Comparison of ENCODE assay signal across 17 mouse cellular contexts in the genomic region with DNA sequence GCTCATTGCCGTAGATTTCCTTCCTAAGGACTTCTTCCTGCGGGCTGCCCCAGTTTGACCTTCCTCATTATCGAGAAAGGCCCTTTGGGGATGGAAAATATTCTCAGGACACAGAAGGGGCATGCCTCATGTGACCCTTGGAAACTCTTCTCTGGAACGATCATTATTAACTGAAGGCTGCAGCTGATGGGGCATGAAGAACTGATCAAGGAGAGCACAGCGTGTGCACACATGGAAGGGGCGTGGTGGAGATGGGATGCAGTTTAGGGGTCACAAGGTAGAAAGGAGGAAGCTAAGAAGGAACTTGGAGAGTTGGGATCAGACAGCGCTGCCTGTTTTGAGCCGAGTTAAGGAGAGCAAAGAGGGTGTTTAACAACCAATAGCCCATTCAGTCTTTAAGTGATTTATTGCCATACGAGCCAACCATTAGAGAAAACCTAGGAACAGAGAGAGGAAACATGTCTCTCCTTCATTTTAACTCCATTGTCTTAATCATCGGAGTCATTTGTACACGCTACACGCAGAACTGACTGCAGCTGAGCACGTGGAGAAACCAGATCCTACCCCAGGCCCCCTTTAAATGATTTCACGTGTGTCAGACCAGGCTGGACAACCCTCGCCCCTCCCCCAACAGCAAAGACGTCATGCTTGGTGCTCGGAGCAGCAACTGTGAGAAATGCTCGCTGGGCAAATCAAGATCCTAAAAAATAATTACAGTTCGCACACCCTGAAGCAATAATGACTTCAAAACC. TPM values are rescaled to one million over a fixed set of nuclear protein-coding genes. Genes with fewer than 3 reads are reported as not detected.
DNase-seq lines count a peak whose midpoint lies in the region; ATAC-seq and TF ChIP-seq lines count a peak whose summit lies in the region.
"Had no signal": no experiment of that assay in that cellular context is flagged by ENCODE, and none has a peak within 500 bp of the region (broad histone marks: within the 10 kb centered on the region; RNA-seq: fewer than 3 reads in every experiment).

No protein-coding gene starts in this region.

- H3K9me3 ChIP-seq in liver, embryonic 12.5 days (replicated peaks) = no peaks in the 10 kb centered on the region
- H3K9me3 ChIP-seq in neural tube, embryonic 15.5 days (replicated peaks) = no peaks in the 10 kb centered on the region
- H3K9me3 ChIP-seq in hindbrain, embryonic 16.5 days (ENCODE audit: control insufficient read depth, low read length) = no peaks in the 10 kb centered on the region
- H3K9me3 ChIP-seq: midbrain, embryonic 10.5 days; stomach, embryonic 15.5 days had no signal

- no peak for ATAC-seq in liver, embryonic 12.5 days
- no peak for ATAC-seq in neural tube, embryonic 15.5 days (ENCODE audit: low FRiP score)
- ATAC-seq in hindbrain, embryonic 16.5 days = no peak
- ATAC-seq in inflammation-experienced regulatory T-cells, adult 6 months = no peak
- ATAC-seq: forebrain, embryonic 14.5 days; hindbrain, postnatal 0 days had no signal

- H3K4me3 ChIP-seq in liver, adult 2 months (ENCODE audit: insufficient read depth, low read depth, low read length) = no peak overlapping the region
- no peak overlapping the region for H3K4me3 ChIP-seq in liver, embryonic 12.5 days
- no peak overlapping the region for H3K4me3 ChIP-seq in neural tube, embryonic 15.5 days (replicated peaks)
- H3K4me3 ChIP-seq in hindbrain, embryonic 16.5 days (ENCODE audit: low read length) = no peak overlapping the region
- H3K4me3 ChIP-seq: left cerebral cortex, adult 2 months; midbrain, embryonic 10.5 days; stomach, embryonic 15.5 days had no signal

- TF ChIP-seq POLR2A in liver, adult 2 months (IDR thresholded peaks at IDR 0.05; ENCODE audit: extremely low read depth, insufficient read depth, low read length) = no peak

- H3K4me2 ChIP-seq in liver, embryonic 12.5 days = no peak overlapping the region
- peak overlapping the region; percentile 11; the same call in 1 of the 2 replicates for H3K4me2 ChIP-seq in neural tube, embryonic 15.5 days
- H3K4me2 ChIP-seq in hindbrain, embryonic 16.5 days (ENCODE audit: low read length) = no peak overlapping the region
- H3K4me2 ChIP-seq: lung, embryonic 14.5 days; stomach, embryonic 15.5 days had no signal

- H3K4me1 ChIP-seq in liver, adult 2 months (ENCODE audit: control insufficient read depth, insufficient read depth, low read length) = no peaks in the 10 kb centered on the region
- no peaks in the 10 kb centered on the region for H3K4me1 ChIP-seq in liver, embryonic 12.5 days
- H3K4me1 ChIP-seq in neural tube, embryonic 15.5 days = peaks cover 8% of the 10 kb centered on the region; the same call in 1 of the 2 replicates
- no peaks in the 10 kb centered on the region for H3K4me1 ChIP-seq in hindbrain, embryonic 16.5 days (ENCODE audit: control insufficient read depth, insufficient read depth, low read depth, low read length)
- H3K4me1 ChIP-seq: midbrain, embryonic 10.5 days; stomach, embryonic 15.5 days had no signal

- DNase-seq in liver, adult 2 months (ENCODE audit: extremely low read depth, low read depth, low spot score) = no peak
- peak; percentile 20 for DNase-seq in hindlimb bud, embryonic 11.5 days (ENCODE audit: extremely low spot score, low read depth, low spot score)
- DNase-seq in kidney, postnatal 36 days = peak; percentile 46 to 70
- DNase-seq in B cell, adult 2 months = no peak
- DNase-seq: gastrocnemius, postnatal 36 days; lung, embryonic 14.5 days; right cerebral cortex, postnatal 14 days had no signal

- 77% methylated on average over 19 of the region's 19 CpGs for WGBS in liver, adult 2 months
- 69% methylated on average over 19 of the region's 19 CpGs for whole genome bisulfite sequencing in liver, embryonic 12.5 days (ENCODE audit: insufficient replicate concordance)
- 44% methylated on average over 19 of the region's 19 CpGs for WGBS in neural tube, embryonic 15.5 days
- 63% methylated on average over 19 of the region's 19 CpGs for WGBS in hindbrain, embryonic 16.5 days

- no peaks in the 10 kb centered on the region for H3K36me3 ChIP-seq in liver, adult 2 months (ENCODE audit: control insufficient read depth, insufficient read depth, low read length)
- no peaks in the 10 kb centered on the region for H3K36me3 ChIP-seq in liver, embryonic 12.5 days
- H3K36me3 ChIP-seq in neural tube, embryonic 15.5 days = no peaks in the 10 kb centered on the region
- no peaks in the 10 kb centered on the region for H3K36me3 ChIP-seq in hindbrain, embryonic 16.5 days (ENCODE audit: control insufficient read depth, insufficient read depth, low read length)
- H3K36me3 ChIP-seq: midbrain, embryonic 10.5 days; stomach, embryonic 15.5 days had no signal

- no peaks in the 10 kb centered on the region for H3K27me3 ChIP-seq in liver, adult 2 months (ENCODE audit: control insufficient read depth, insufficient read depth, low read length)
- no peaks in the 10 kb centered on the region for H3K27me3 ChIP-seq in liver, embryonic 12.5 days (replicated peaks)
- no peaks in the 10 kb centered on the region for H3K27me3 ChIP-seq in neural tube, embryonic 15.5 days (replicated peaks)
- H3K27me3 ChIP-seq in hindbrain, embryonic 16.5 days (replicated peaks; ENCODE audit: control insufficient read depth, insufficient read depth, low read length) = no peaks in the 10 kb centered on the region
- H3K27me3 ChIP-seq: stomach, embryonic 15.5 days had no signal

- no peak overlapping the region for H3K9ac ChIP-seq in liver, adult 2 months (ENCODE audit: low read depth, low read length)
- no peak overlapping the region for H3K9ac ChIP-seq in liver, embryonic 12.5 days
- no peak overlapping the region for H3K9ac ChIP-seq in neural tube, embryonic 15.5 days (replicated peaks)
- no peak overlapping the region for H3K9ac ChIP-seq in hindbrain, embryonic 16.5 days (ENCODE audit: low read depth, low read length)
- H3K9ac ChIP-seq: lung, embryonic 14.5 days; stomach, embryonic 15.5 days had no signal

- no peaks in the 10 kb centered on the region for H3K79me2 ChIP-seq in liver, adult 2 months (ENCODE audit: control insufficient read depth, insufficient read depth, low read length)

- TF ChIP-seq CTCF in liver, adult 2 months (IDR thresholded peaks at IDR 0.05; ENCODE audit: low read depth, low read length) = no peak

- H3K27ac ChIP-seq in liver, adult 2 months (replicated peaks; ENCODE audit: insufficient read depth, low read depth, low read length) = peak overlapping the region; percentile 38
- H3K27ac ChIP-seq in liver, embryonic 12.5 days = no peak overlapping the region
- H3K27ac ChIP-seq in neural tube, embryonic 15.5 days (replicated peaks) = no peak overlapping the region
- H3K27ac ChIP-seq in hindbrain, embryonic 16.5 days (ENCODE audit: low read depth, low read length) = no peak overlapping the region
- H3K27ac ChIP-seq: hindbrain, postnatal 0 days; left cerebral cortex, adult 2 months; midbrain, embryonic 10.5 days; stomach, embryonic 15.5 days had no signal

RNA-seq across cellular contexts. Expression of gene Ntf3, which starts 32.4 kb away (rescaled TPM):
- 1.1 and 1.3 TPM in 2 replicates for total RNA-seq in liver, adult 2 months (2014; rRNA removed)
- polyA plus RNA-seq in liver, adult 2 months (2012; rRNA removed) = 0.33 and 0.57 TPM in 2 replicates
- polyA plus RNA-seq in liver, embryonic 12.5 days (2016; fragmentation: Nextera tagmentation; extraction: Ambion mirVana) = 2.2 and 2.4 TPM in 2 replicates
- polyA plus RNA-seq in neural tube, embryonic 15.5 days (2015; fragmentation: Nextera tagmentation; extraction: Ambion mirVana) = 7.6 and 8.0 TPM in 2 replicates
- polyA plus RNA-seq in hindbrain, embryonic 16.5 days (2015; fragmentation: Nextera tagmentation; extraction: Ambion mirVana) = 5.2 and 5.5 TPM in 2 replicates
- polyA plus RNA-seq in inflammation-experienced regulatory T-cells, adult 6 months (2017; shearing (Covaris generic)) = not detected
- total RNA-seq: common myeloid progenitor, adult 5-6 weeks had no signal

Comparison
In these comparisons a context has a peak if more than half of its experiments do, and no peak if none do; other contexts are left out.
1. DNase-seq: peak in hindlimb bud, embryonic 11.5 days (single experiment) and kidney, postnatal 36 days (2 of 2); none in liver, adult 2 months (single experiment) and B cell, adult 2 months (0 of 2).